In genomic region chr9:43847861-43848260, GRCm38 (mm10) we compare ENCODE assay signal across 17 mouse cellular contexts.
DNase-seq lines count a peak whose midpoint lies in the region; ATAC-seq and TF ChIP-seq lines count a peak whose summit lies in the region.
"Had no signal": no experiment of that assay in that cellular context is flagged by ENCODE, and none has a peak within 500 bp of the region (broad histone marks: within the 10 kb centered on the region; RNA-seq: fewer than 3 reads in every experiment).

No protein-coding gene starts in this region.

- no peak for DNase-seq in heart, postnatal 0 days (ENCODE audit: low spot score)
- no peak for DNase-seq in heart, postnatal 25 days (ENCODE audit: low spot score)
- peak; percentile 58 for DNase-seq in 3134 (ENCODE audit: extremely low read depth, insufficient read length, low spot score)
- DNase-seq in adrenal gland, postnatal 10 days, result peak; percentile 68
- peak; percentile 32 to 80 for DNase-seq in left cerebral cortex, adult 9 months (ENCODE audit: low spot score in 2 of 2)
- DNase-seq in cerebellum, postnatal 25 days, result no peak
- no peak for DNase-seq in retina, postnatal 1 day
- no peak for DNase-seq in spleen, postnatal 14 days (ENCODE audit: low spot score in 2 of 2)
- DNase-seq: cerebellum, adult 9-11 months; kidney, adult 2 months; thymus, postnatal 4 days had no signal

- H3K4me2 ChIP-seq in heart, postnatal 0 days (ENCODE audit: low read depth, low read length), result no peak overlapping the region
- H3K4me2 ChIP-seq: heart, embryonic 15.5 days; hindbrain, embryonic 15.5 days; liver, embryonic 12.5 days had no signal

- 50% methylated on average over 5 of the region's 5 CpGs for WGBS in heart, postnatal 0 days

- TF ChIP-seq CTCF in heart, postnatal 0 days (IDR thresholded peaks at IDR 0.05; ENCODE audit: low read depth), result no peak

- no peak overlapping the region for H3K9ac ChIP-seq in heart, postnatal 0 days (replicated peaks; ENCODE audit: low read depth, low read length)
- H3K9ac ChIP-seq: heart, embryonic 15.5 days; hindbrain, embryonic 15.5 days; liver, embryonic 12.5 days had no signal

- ATAC-seq in heart, postnatal 0 days (ENCODE audit: insufficient read depth, low read depth), result peak; percentile 24
- ATAC-seq: liver, embryonic 12.5 days; lung, postnatal 0 days had no signal

- no peak for TF ChIP-seq EP300 in heart, postnatal 0 days (IDR thresholded peaks at IDR 0.05; ENCODE audit: low read depth)

- no peaks in the 10 kb centered on the region for H3K36me3 ChIP-seq in heart, postnatal 0 days (replicated peaks; ENCODE audit: control insufficient read depth, insufficient read depth, low read length)
- H3K36me3 ChIP-seq: forebrain, embryonic 10.5 days; G1E; heart, embryonic 15.5 days; hindbrain, embryonic 15.5 days; liver, embryonic 12.5 days had no signal

- H3K27me3 ChIP-seq in heart, postnatal 0 days (ENCODE audit: control insufficient read depth, insufficient read depth, low read length), result peaks cover 33% of the 10 kb centered on the region

- no peaks in the 10 kb centered on the region for H3K9me3 ChIP-seq in heart, postnatal 0 days (replicated peaks; ENCODE audit: control insufficient read depth, low read length)
- H3K9me3 ChIP-seq: forebrain, embryonic 10.5 days; heart, embryonic 15.5 days; hindbrain, embryonic 15.5 days; liver, embryonic 12.5 days had no signal

- H3K4me1 ChIP-seq in heart, postnatal 0 days (ENCODE audit: control insufficient read depth, insufficient read depth), result peaks cover 13% of the 10 kb centered on the region

- no peak overlapping the region for H3K4me3 ChIP-seq in heart, postnatal 0 days (ENCODE audit: low read depth, low read length)
- H3K4me3 ChIP-seq: forebrain, embryonic 10.5 days; heart, embryonic 15.5 days; hindbrain, embryonic 15.5 days; liver, embryonic 12.5 days had no signal

- intact Hi-C loops in heart, postnatal 25 days (cut with DNase I), result loop anchor here (5.0 kb wide), 2 partner anchors 106 to 511 kb away; partner anchors contain the start of gene Nectin1

- no peak overlapping the region for H3K27ac ChIP-seq in heart, postnatal 0 days (ENCODE audit: low read depth)
- H3K27ac ChIP-seq: forebrain, embryonic 10.5 days; heart, embryonic 15.5 days; hindbrain, embryonic 15.5 days; liver, embryonic 12.5 days had no signal

Comparison
In these comparisons a context has a peak if more than half of its experiments do, and no peak if none do; other contexts are left out.
1. DNase-seq: peak in 3134 (single experiment), adrenal gland, postnatal 10 days (single experiment) and left cerebral cortex, adult 9 months (2 of 2); none in heart, postnatal 0 days (single experiment), heart, postnatal 25 days (single experiment), cerebellum, postnatal 25 days (0 of 2), retina, postnatal 1 day (single experiment) and spleen, postnatal 14 days (0 of 2).